Mouse (Mus musculus): ENCODE results near the gene Tssc4. TPM values are rescaled to one million over a fixed set of nuclear protein-coding genes. Genes with fewer than 3 reads are reported as not detected.

Gene Tssc4
- polyA plus RNA-seq, 1 experiment = 86.7 TPM

DNA sequence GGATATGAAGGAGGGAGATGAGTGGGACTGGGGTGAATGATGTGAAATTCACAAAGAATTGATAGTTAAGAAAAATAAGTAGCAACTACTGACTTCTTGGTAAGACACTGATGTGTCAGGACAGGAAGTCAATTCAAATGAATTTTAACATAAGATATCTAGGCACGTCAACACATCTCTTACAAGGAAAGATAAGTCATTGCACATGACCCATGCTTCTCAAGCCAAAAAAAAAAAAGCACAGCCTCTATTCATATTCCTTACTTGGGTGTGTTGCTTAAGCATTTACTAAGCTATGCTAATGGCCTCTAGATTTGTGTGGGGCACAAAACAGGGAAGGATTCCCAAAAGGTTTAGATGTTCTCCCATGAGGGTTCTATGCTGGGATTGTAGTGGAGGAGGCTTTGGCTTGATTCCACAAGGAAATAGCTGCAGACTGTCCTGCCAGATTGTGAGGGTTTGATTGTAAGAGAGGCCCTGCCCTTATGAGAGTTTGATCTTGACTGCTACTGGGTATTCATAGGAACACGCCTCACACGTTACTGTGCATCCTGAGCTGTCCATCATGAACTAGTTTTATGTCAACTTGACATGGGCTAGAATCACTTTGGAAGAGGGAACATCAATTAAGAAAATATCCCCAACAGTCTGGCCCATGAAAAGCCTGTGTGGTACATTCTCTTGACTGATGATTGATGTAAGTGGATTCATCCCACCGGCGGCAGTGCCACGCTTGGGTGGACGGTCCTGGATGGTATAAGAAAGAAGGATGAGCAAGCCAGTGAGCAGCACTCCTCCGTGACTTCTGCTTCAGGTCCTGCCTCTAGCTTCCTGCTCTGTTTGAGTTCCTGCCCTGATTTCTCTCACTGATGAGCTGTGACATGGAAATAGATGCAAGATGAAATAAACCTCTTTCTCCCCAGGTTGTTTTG is 34.3 kb upstream of the Tssc4 start:
- TF ChIP-seq MAX (IDR thresholded peaks at IDR 0.05) = no peak
- no peak for TF ChIP-seq FOSL1 (IDR thresholded peaks at IDR 0.05; ENCODE audit: insufficient read depth, low read length, poor library complexity, severe bottlenecking)
- no peak for TF ChIP-seq CEBPB (IDR thresholded peaks at IDR 0.05; ENCODE audit: low read depth)
- TF ChIP-seq USF1 (IDR thresholded peaks at IDR 0.05; ENCODE audit: low read depth) = no peak
- TF ChIP-seq CTCF (IDR thresholded peaks at IDR 0.05; ENCODE audit: control insufficient read depth, insufficient read depth, insufficient read length) = no peak
- no peak for TF ChIP-seq MYOG (IDR thresholded peaks at IDR 0.05; ENCODE audit: control insufficient read depth, extremely low read depth, insufficient read length)
- no peak for TF ChIP-seq MYOD1 (IDR thresholded peaks at IDR 0.05; ENCODE audit: control insufficient read depth, insufficient read length, low read depth)
- Histone ChIP-seq H3K36me3 (ENCODE audit: control insufficient read depth, insufficient read depth) (no peaks in the 10 kb centered on the region), H3K79me3 (ENCODE audit: low read depth) (no peaks in the 10 kb centered on the region), H3K4me3 (ENCODE audit: insufficient read depth, poor library complexity, severe bottlenecking) (no peak overlapping the region), H3K79me2 (ENCODE audit: control insufficient read depth, insufficient read depth) (no peaks in the 10 kb centered on the region), H3ac (ENCODE audit: control insufficient read depth, insufficient read length, low read depth) (no peak overlapping the region), H3K27me3 (ENCODE audit: control insufficient read depth, insufficient read depth, insufficient read length) (no peaks in the 10 kb centered on the region)

DNA sequence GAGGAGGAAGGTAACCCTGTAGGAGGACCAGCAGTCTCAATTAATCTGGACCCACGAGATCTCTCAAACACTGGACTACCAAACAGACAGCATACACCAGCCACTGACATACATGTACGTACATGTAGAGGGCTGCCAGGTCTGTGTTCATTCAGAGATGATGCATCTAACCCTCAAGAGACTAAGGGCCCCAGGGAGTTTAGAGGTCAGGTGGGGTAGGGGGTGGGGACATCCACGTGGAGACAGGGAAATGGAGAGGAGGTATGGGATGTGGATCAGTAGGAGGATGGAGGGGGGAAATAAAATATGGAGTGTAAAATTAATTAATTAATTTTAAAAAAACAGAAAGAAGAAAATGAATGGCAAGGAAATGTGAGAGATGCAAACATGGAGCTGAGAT is 32.3 kb upstream of the Tssc4 start:
- Histone ChIP-seq H3K79me3 (ENCODE audit: low read depth) (no peaks in the 10 kb centered on the region), H3K27me3 (ENCODE audit: control insufficient read depth, insufficient read depth, insufficient read length) (no peaks in the 10 kb centered on the region), H3K4me3 (ENCODE audit: insufficient read depth, poor library complexity, severe bottlenecking) (no peak overlapping the region), H3ac (ENCODE audit: control insufficient read depth, insufficient read length, low read depth) (no peak overlapping the region), H3K36me3 (ENCODE audit: control insufficient read depth, insufficient read depth) (no peaks in the 10 kb centered on the region), H3K79me2 (ENCODE audit: control insufficient read depth, insufficient read depth) (no peaks in the 10 kb centered on the region)
- TF ChIP-seq CTCF (IDR thresholded peaks at IDR 0.05; ENCODE audit: control insufficient read depth, insufficient read depth, insufficient read length) (no peak), MYOG (IDR thresholded peaks at IDR 0.05; ENCODE audit: control insufficient read depth, extremely low read depth, insufficient read length) (no peak), CEBPB (IDR thresholded peaks at IDR 0.05; ENCODE audit: low read depth) (no peak), USF1 (IDR thresholded peaks at IDR 0.05; ENCODE audit: low read depth) (no peak), MYOD1 (IDR thresholded peaks at IDR 0.05; ENCODE audit: control insufficient read depth, insufficient read length, low read depth) (no peak), MAX (IDR thresholded peaks at IDR 0.05) (no peak), FOSL1 (IDR thresholded peaks at IDR 0.05; ENCODE audit: insufficient read depth, low read length, poor library complexity, severe bottlenecking) (no peak)

DNA sequence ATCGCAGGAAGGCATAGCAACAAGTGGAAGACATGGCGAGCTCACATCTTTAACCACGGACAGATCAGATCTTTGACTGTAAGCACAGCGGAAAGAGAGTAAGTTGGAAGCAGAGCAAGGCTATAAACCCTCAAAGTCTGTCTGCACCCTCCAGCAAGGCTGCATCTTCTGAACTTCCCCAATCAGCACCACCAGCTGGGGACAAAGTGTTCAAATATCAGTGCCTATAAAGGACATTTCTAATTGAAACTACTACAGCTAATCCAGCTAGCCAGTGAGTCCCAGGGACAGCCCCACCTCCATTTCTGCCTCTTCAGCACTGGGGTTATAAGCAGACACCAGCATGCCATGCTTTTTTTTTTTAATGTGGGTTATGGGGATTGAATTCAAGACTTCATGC is 31.7 kb upstream of the Tssc4 start:
- no peak overlapping the region for H3K4me3 ChIP-seq (ENCODE audit: insufficient read depth, poor library complexity, severe bottlenecking)
- TF ChIP-seq FOSL1 (IDR thresholded peaks at IDR 0.05; ENCODE audit: insufficient read depth, low read length, poor library complexity, severe bottlenecking) (no peak), MYOG (IDR thresholded peaks at IDR 0.05; ENCODE audit: control insufficient read depth, extremely low read depth, insufficient read length) (no peak)
- no peaks in the 10 kb centered on the region for H3K79me3 ChIP-seq (ENCODE audit: low read depth)
- H3K27me3 ChIP-seq (ENCODE audit: control insufficient read depth, insufficient read depth, insufficient read length) = no peaks in the 10 kb centered on the region
- H3ac ChIP-seq (ENCODE audit: control insufficient read depth, insufficient read length, low read depth) = no peak overlapping the region
- no peaks in the 10 kb centered on the region for H3K79me2 ChIP-seq (ENCODE audit: control insufficient read depth, insufficient read depth)
- H3K36me3 ChIP-seq (ENCODE audit: control insufficient read depth, insufficient read depth) = no peaks in the 10 kb centered on the region

DNA sequence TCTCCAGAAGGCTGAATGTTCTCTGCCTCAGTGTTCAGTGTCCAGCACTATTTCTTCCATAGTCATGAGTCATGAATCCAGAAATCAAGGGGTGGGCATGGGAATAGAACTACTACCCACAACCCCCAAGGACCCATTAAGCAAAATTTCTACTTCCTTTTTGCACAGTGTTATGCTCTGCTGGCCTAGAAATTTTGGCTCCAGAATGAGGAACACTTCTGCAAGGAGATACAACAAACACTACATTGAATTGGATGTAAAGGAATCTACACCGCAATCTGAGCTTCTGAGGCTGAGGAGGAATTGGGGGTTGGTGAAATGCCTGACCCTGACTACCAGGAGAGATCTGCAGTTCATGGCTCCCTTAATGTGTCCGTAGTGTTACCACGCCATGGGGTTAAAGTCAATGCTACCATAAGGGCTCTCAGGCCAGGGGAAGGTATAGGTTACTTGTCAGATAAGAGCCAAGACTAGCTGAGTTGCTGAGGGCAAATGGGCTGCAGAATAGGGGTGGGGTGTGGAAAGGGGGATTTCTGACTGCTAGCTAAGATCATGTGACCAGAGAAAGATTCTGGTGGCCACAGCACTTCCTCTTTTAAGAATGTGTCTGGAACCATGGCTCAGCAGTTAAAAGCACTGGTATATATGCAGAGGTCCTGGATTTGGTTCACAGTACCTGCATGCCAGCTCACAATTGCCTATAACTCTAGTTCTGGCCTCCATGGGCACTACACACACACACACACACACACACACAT is 30.7 kb upstream of the Tssc4 start:
- TF ChIP-seq MAX (IDR thresholded peaks at IDR 0.05) (no peak), CTCF (IDR thresholded peaks at IDR 0.05; ENCODE audit: control insufficient read depth, insufficient read depth, insufficient read length) (no peak), USF1 (IDR thresholded peaks at IDR 0.05; ENCODE audit: low read depth) (no peak), MYOG (IDR thresholded peaks at IDR 0.05; ENCODE audit: control insufficient read depth, extremely low read depth, insufficient read length) (no peak), CEBPB (IDR thresholded peaks at IDR 0.05; ENCODE audit: low read depth) (no peak), MYOD1 (IDR thresholded peaks at IDR 0.05; ENCODE audit: control insufficient read depth, insufficient read length, low read depth) (no peak), FOSL1 (IDR thresholded peaks at IDR 0.05; ENCODE audit: insufficient read depth, low read length, poor library complexity, severe bottlenecking) (no peak)

DNA sequence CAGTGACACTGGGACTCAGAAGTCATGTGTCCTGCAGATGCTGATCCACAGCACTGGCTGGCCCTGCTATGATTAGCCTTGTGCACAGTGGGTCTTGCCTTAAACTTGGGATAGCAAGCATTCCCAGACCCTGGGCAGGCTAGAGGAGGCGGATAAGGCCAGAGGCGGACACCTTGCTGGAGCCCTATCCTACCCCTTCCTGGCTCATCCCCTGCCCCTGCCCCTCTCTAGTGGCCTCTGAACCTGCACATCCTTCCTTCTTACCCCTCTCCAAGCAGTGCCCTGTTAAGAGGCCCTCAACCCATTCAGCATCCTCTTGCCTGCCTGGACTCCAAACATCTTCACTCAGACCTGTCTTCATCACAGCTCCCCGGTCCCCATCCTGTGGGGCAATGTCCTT is 28.5 kb upstream of the Tssc4 start:
- Histone ChIP-seq H3K27me3 (ENCODE audit: control insufficient read depth, insufficient read depth, insufficient read length) (no peaks in the 10 kb centered on the region), H3K4me3 (ENCODE audit: insufficient read depth, poor library complexity, severe bottlenecking) (no peak overlapping the region), H3K79me2 (ENCODE audit: control insufficient read depth, insufficient read depth) (no peaks in the 10 kb centered on the region), H3K36me3 (ENCODE audit: control insufficient read depth, insufficient read depth) (no peaks in the 10 kb centered on the region), H3K79me3 (ENCODE audit: low read depth) (no peaks in the 10 kb centered on the region), H3ac (ENCODE audit: control insufficient read depth, insufficient read length, low read depth) (no peak overlapping the region)
- TF ChIP-seq FOSL1 (IDR thresholded peaks at IDR 0.05; ENCODE audit: insufficient read depth, low read length, poor library complexity, severe bottlenecking) (no peak), MYOG (IDR thresholded peaks at IDR 0.05; ENCODE audit: control insufficient read depth, extremely low read depth, insufficient read length) (no peak), MYOD1 (IDR thresholded peaks at IDR 0.05; ENCODE audit: control insufficient read depth, insufficient read length, low read depth) (no peak), CEBPB (IDR thresholded peaks at IDR 0.05; ENCODE audit: low read depth) (no peak), CTCF (IDR thresholded peaks at IDR 0.05; ENCODE audit: control insufficient read depth, insufficient read depth, insufficient read length) (no peak), MAX (IDR thresholded peaks at IDR 0.05) (no peak), USF1 (IDR thresholded peaks at IDR 0.05; ENCODE audit: low read depth) (no peak)

More for the DNA sequence above, 30.7 kb upstream of the Tssc4 start:
- H3K36me3 ChIP-seq (ENCODE audit: control insufficient read depth, insufficient read depth) = no peaks in the 10 kb centered on the region
- H3K27me3 ChIP-seq (ENCODE audit: control insufficient read depth, insufficient read depth, insufficient read length) = no peaks in the 10 kb centered on the region
- no peak overlapping the region for H3K4me3 ChIP-seq (ENCODE audit: insufficient read depth, poor library complexity, severe bottlenecking)
- no peaks in the 10 kb centered on the region for H3K79me3 ChIP-seq (ENCODE audit: low read depth)
- no peaks in the 10 kb centered on the region for H3K79me2 ChIP-seq (ENCODE audit: control insufficient read depth, insufficient read depth)
- no peak overlapping the region for H3ac ChIP-seq (ENCODE audit: control insufficient read depth, insufficient read length, low read depth)

All from C2C12 (cell line).